Mouse (Mus musculus) lung, postnatal 4 days (tissue): ENCODE measurements around the gene Add3.

ENCODE experiments used
- DNase-seq, 2 experiments: peaks; one replicate each; pipeline ENCODE4 v3.0.0; 2021

Gene Add3

DNA sequence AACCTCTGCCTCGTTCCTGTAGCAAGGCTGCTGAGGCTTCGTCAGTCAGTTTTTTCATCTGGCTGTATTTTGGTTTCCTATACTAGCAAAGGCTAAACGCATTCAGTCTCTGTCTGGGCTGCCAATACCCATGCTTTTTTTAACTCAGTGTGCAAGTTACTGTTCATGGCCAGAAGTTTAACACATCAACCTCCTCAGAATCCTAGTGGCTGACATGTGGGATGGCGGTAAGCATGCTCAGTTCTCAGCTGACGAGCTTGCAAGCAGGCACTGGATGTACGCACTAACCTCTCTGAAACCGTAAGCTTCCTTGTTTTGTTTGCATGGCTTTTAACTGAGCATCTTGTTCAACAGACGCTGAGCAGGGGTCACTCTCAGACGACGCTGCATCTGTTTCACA, 103.7 kb downstream of the Add3 start:
- no peak for DNase-seq

DNA sequence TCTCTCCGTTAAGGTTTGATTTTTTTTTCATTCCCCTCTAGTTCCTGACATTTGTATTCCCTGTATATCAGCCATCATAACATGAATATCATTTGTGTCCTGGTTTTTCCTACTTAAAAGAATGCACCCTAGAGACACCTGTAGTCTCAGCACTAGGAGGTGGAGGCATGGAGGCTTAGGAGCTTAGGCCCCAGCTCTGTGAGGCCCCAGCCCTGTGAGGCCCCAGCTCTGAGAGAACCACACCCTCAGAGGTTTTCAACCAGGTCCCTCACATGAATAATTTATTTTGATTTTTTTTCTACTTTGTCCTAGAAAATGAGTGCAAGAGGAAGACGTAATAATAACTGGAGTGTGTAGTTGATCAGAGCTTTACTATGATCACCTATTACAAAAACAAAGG, 107.3 kb downstream of the Add3 start:
- DNase-seq, result no peak

GRCm38 (mm10) chr19:53248023-53248494, 107.8 kb downstream of the Add3 start:
- peak in 1 of 2 experiments; percentile 63 for DNase-seq

DNA sequence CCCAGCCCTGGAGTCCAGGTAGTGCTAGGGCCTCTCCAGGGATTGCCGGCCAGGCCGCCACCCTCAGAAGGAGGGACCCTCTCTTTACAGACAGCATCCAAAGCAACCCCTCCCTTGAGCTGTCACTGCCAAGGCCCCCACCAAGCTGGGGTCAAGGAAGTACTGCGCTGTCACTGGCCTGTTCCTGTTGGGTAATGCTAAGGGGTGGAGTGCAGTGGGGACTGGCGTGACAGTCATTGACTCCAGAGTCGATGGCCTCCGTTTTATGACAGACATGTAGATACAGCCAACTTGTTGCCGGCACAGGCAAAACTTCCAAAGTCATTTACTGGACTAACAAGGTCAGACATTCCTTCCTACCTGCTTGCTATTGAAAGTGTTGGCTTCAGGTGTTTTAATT, 110.8 kb downstream of the Add3 start:
- no peak for DNase-seq

GRCm38 (mm10) chr19:53251656-53252055, 111.4 kb downstream of the Add3 start:
- peak in 1 of 2 experiments; percentile 49 for DNase-seq

DNA sequence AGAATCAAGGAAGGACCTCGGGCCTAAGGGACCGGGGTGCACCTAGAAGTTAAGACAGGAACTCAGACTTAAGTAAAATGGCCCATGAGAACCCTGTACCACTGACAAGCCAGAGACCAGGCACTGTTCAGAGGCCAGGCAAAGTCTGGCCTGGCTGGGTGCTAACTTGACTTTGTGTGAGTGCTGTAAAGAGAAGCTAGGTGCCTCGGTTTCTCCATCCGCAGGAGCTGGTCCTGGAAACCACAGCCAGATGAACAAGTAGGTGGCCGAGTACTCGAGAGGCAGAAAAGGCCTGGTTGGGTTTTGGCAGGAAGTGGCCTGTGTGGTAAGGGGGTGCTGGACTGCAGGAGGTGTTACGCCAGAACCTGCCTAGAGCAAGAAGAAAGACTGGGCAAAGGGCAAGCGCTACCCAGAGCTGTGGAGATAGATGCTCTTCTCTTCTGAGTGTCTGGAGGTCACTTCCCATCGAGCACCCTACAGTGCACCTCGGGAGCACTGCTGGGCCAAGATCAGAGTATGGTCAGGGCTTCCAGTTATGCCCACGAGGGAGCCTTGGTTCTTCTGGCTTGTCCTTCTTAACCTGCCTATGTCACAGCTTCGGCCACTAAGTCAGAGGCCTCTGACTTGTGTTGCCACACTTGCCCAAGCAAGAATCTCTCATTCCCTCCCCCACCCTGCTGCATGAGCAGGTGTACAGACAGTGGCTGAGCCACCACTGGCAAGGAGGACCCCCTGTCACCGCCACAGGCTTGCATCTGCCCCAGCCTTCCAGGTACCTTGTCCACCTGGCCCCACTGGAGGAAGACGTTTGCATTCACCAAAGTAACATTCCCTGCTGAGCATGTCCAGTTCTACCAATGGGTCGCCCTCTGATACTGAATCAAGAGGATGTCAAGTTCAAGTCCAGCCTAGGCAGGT, 112.1 kb downstream of the Add3 start:
- peak; percentile 48 to 52 for DNase-seq

GRCm38 (mm10) chr19:53256361-53256760, 116.1 kb downstream of the Add3 start:
- DNase-seq, result no peak

GRCm38 (mm10) chr19:53256991-53257594, 116.8 kb downstream of the Add3 start:
- DNase-seq, result peak in 1 of 2 experiments; percentile 13

GRCm38 (mm10) chr19:53257631-53258560, 117.7 kb downstream of the Add3 start:
- peak in 1 of 2 experiments; percentile 18 for DNase-seq

- peak in 1 of 2 experiments; percentile 15 for DNase-seq
Measured at GRCm38 (mm10) chr19:53258740-53259506, 118.7 kb downstream of the Add3 start.

DNA sequence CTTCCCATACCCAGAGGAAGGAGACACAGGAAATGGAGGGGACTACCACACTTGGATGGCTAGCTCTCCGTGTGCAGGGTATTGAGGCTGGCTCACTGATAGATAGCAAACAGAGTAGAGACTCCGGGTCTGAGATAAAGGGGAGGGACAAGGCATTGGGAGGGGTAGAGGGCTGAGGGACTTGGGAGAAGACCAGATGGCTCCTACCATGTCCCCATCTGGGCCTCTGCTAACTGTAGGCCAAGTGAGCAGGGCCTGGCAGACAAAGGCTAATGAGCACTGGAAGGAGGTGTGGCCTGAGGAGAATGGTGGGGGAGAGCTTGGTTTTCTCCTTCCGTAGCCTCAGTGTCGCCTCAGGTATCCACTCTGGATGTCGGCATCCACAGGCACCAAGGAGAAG, 119.3 kb downstream of the Add3 start:
- DNase-seq, result peak in 1 of 2 experiments; percentile 20

GRCm38 (mm10) chr19:53260261-53260660, 120.0 kb downstream of the Add3 start:
- DNase-seq, result peak in 1 of 2 experiments; percentile 25

- peak in 1 of 2 experiments; percentile 13 for DNase-seq
Measured at GRCm38 (mm10) chr19:53260828-53261227, 120.6 kb downstream of the Add3 start.

DNA sequence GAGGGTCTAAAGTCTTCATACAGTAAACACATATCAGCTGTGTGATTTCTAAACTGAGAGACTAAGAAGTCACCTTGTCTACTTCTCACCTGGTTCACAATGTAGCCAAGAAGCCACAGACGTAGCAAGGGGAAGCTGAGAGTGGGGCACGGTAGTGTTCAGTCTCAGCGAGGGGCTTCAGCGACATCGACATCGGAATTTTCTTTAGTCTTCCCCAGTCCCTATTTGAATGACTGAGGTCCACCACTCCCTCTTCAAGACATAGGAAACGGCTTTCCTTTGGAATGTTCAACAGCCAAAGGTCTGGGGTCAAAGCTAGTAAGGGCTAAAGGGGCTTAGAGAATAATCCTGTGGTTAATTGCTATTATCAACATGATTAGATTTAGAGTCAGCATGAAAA, 121.8 kb downstream of the Add3 start:
- no peak for DNase-seq

DNA sequence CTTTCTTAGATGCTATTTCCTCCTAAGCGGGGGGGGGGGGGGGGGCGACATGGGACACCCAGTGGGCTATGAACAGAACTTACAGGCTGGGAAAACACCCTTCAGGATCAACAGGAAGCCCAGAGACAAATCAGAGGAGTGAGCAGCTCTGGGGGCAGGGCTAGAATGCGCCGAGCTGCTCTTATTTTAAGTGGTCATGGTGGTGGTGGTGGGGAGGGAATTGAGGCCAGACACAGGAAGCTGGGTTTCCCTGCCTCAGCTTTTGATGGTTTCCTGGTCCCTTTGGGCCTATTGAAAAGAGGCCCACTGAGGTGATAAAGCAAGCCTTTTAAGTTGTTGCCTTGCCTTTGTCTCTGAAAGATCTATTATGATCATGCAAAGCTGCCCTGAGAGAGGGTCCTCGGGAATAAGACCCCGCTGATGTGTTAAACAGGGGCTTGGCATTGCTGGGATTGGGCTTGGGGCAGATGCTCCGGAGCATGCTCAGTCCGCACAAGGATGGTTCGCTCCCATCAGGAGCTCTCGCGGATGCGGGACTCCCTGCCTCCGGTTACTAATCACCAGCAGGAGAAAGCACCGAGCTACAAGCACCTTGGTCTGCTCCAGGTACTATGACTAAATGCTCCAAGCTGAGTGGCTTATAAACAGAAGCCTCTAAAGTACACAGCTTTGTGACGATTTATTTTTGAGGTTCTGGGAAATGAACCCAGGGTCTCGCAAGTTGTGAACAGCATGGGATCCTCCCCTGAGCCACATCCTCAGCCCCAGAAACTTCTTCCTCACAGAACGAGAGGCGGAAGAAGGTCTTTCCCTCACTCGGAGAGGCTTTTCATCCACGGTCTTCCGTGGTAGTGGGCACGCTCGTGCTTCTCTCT, 123.9 kb downstream of the Add3 start:
- peak in 1 of 2 experiments; percentile 24 for DNase-seq

DNA sequence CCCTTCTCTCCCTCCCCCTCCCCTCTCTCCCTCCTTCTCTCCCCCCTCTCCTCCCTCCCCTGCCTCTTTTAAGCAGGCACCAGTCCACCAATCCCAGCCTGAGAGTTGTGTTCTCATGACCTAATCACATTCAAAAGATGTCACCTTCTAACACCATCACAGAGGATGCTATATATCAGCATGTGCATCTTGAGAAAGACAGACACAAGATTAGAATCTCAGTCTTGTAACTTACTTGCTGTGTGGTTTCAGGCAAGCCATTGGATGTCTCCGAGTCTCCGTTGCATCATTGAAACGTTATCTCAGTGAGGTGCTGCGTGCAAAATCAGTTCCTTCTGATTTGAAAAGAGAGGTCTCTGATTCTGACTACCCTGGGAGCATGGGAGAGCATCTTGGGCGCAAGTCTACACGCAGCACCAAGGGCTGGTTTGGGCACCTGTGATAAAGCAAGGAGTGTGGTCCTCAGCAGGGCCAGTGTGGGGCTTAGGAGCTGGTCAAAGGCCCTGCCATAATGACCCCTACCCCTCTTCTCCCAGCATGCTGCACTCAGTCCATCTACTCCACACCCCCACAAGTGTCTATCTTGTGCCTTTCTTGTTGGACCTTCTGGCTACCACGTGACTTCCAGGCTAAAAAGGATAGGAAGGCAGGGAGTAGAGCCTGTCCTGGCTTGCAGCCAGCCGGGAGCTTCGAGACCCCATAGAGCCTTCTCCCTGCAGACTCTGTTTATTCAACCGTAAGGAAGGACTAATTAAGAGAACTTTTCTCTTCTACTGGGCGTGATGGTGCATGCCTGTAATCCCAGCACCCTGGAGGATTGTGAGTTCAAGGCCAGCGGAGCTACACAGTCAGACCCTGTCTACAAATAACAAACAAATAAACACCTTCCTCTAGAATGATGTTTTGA, 124.8 kb downstream of the Add3 start:
- DNase-seq, result peak in 1 of 2 experiments; percentile 33

DNA sequence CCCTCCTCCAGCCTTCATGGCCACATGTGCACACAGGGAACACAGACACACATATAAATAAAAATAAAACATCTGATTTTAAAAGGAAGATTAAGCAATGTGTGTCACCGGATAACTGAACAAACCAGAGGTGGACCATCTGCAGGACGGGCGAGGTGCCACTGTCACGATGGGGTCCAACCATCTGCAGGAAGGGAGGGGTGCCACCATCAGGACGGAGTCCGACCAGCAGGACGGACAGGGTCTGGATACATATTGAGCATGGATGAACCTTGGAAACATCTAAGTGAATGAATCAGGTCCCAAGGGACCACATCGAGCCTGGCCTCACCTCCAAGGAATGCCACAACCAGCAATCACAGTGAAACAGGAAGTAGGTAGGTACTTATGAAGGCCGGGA, 127.1 kb downstream of the Add3 start:
- DNase-seq, result no peak

GRCm38 (mm10) chr19:53273055-53273722, 132.9 kb downstream of the Add3 start:
- peak; percentile 58 to 59 for DNase-seq

DNA sequence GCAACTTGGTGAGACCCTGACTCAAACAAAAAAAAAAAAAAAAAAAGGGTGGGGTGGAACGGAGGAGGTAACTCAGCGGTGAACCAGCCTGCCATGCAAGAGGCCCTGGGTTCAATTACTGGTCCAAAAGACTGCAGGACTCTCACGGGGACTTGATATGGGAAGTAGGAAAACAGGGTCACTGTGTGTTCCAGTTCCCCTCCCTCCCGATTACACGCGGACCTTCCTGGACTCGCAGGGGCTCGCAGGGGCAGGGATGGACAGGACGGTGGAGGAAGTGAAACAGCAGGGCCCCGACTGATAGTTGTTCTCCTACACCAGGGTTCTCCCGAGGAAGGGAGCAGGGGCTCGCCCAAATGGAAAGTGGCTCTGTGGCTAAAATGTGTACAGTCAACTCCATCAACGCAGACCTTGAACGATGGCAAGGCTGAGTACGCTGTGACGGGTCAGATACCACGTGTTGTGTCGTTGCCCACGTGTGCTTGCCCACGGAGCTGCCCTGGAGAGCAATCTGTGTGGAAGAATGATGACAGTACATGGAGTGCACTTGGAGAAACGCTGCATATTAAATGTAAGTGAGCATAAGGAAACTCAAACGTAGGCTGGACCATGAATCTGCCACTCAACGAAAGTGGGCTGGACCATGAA, 133.7 kb downstream of the Add3 start:
- DNase-seq, result no peak
